Mouse (Mus musculus) gastrocnemius, postnatal 25 days (tissue): ENCODE measurements around the gene Nr3c2. TPM values are rescaled to one million over a fixed set of nuclear protein-coding genes. Genes with fewer than 3 reads are reported as not detected.
A peak's percentile ranks its signal among the peaks of the same experiment; 100 is the strongest.

Source experiments
- DNase-seq: peaks from one replicate; pipeline ENCODE4 v3.0.0; 2022
- total RNA-seq, 2 experiments: library from RNA; stranded (reverse); gene quantifications; 1 replicate in 1 of 2; 2 replicates in 1 of 2; pipeline ENCODE4 v1.2.3; 2021

Nr3c2 gene
- total RNA-seq, 2 experiments from 2014 or later, result 6.8 TPM

GRCm38 (mm10) chr8:76971761-76972404 is 72.6 kb downstream of the Nr3c2 start:
- DNase-seq, result no peak

DNA sequence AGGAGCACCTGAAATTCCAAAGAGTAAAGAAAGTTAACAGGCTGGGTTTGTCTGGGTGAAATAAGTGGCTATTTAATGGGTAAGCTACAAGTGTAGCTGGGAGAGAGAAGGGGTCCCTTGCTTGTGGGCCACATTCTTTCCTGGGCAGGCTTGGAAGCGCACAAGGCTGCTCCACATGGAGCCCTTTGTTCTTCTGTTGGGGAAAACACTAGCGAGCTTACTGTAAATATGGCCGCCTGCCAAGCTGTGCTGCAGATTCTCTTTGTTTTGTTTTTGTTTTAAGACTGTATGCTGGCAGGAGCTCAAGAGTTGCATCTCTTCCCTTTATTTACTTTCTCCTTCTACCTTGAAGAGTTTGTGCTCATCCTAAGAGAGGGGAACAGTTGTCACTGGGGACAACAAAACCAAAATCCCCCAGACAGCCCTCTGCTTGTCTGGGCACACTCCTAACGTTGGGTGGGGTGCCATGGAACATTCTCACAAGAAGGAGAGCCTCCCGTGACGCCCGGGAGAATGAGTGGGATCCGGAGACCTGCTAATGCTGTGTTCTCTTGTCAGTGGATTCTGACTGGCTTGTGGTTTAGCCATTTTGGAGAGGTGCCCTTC is 73.8 kb downstream of the Nr3c2 start:
- no peak for DNase-seq

DNA sequence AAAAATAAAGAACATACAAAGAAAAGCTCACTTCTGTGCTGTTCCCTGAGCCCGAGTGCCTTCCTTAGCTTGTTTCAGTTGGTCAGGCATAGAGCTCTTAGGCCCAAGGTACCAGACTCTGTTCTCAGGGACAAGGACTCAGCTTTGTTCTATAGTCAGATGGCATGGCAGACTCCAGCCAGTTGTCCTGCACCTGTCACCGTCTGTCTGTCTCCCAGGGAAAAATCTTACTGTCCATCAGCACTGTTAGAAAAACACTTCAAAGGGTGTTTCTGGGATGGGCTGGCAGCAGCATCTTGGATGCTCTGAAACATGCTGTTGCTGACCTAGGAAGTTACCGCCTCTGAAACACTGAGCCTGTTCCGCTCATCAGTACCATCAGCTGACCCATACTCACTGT is 78.7 kb downstream of the Nr3c2 start:
- DNase-seq, result no peak

DNA sequence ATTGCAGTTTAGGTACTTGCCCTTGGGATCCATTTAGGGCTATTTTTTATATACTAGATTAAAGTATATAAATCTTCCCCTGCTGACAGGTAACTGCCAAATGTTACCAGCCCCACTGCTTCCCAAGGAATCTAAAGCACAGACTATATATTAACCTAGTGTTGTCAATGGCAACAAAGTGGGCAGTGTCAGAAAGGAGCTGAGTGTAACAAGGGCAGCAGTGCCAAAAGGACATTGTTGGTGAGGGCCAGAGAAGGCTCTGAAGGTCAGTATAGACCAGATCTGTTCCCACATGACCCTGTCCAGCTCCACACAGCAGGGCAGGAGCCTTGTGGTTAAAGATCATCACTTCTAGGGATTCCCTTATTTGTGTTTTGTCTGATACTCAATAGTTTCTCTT is 84.8 kb downstream of the Nr3c2 start:
- DNase-seq, result no peak

- no peak for DNase-seq
Observed at GRCm38 (mm10) chr8:76984851-76985250, 85.6 kb downstream of the Nr3c2 start.

DNA sequence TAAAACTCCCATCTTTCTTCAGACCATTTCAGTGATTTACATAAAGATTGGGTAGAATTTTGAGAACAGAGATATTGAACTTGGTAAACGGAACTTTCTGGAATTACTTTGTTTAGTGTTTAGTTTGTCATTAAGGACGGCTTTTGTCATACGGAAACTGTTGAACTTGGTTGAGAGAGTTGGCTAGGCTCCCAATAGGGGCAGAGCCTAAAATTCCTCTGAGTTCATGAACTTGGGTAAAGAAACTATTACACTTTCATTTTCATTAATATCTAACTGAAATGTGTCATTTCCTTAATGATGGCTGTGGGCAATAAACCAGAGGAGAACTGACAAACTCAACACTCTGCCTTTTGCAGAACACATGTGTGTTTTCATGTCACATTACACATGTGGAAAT is 88.6 kb downstream of the Nr3c2 start:
- DNase-seq, result no peak

- no peak for DNase-seq
Observed at GRCm38 (mm10) chr8:76998276-76998675, 99.0 kb downstream of the Nr3c2 start.

- DNase-seq, result no peak
Observed at GRCm38 (mm10) chr8:77009425-77009824, 110.2 kb downstream of the Nr3c2 start.

- no peak for DNase-seq
Observed at GRCm38 (mm10) chr8:77011985-77012384, 112.7 kb downstream of the Nr3c2 start.

- DNase-seq, result no peak
Observed at GRCm38 (mm10) chr8:77012641-77013040, 113.4 kb downstream of the Nr3c2 start.

GRCm38 (mm10) chr8:77016713-77017112 is 117.5 kb downstream of the Nr3c2 start:
- DNase-seq, result no peak

DNA sequence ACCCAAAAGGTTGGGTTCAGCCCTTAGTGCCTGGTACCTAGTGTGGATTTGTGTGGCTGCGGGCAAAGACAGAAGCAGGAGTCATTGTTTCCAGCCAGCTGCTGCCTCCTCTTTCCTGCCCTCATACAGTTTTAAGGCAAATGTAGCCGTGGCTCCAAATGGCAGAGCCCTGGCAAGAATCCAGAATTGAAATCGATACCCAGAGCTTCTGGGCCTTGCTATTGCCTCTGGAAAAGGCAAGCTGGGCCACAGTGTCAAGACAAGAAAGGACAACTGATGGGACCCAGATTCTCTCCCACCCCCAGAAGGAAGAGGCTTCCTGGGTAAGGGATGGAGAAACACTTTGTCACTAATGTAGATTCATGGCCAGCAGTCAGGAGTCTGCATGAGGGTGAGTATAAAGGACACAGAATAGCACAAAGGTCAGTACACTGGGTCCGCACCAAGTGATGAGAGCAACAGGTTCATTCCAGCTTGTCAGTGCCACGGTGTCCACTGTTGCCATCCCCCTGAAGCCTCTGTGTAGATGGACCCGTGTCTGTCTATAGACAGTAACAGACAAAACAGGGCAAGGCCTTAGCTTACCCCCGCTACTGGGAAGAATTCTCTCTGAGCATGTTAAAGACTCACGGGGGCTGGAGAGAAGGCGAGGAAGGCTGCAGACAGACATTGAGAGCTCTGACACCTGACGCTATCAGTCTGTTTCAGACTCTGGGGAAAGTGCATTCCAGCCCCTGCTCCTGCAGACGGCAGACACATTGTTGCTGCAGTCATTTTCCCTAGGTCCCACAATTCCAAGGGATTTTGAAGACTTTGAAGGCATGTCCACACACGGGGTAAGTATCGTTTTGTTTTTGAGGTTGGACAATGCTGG is 124.8 kb downstream of the Nr3c2 start:
- DNase-seq, result peak; percentile 7

DNA sequence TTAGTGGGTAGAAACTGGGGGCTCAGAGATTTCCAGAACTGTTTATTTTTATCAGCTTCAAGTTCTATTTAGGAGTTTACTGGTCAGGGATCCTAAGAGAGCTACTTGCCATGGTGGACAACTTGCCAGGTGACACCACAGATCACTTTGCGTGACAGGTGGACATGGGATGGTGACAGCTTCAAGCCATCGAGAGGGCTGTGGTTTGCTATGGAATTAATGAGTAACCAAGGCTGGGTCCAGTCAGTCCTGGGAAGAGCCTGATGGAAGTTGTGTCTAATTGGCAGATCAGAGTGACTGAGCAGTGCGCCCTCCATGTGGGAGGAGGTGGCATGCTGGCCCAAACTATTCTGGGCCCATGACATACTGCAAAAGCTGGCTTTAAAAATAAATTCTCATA is 132.0 kb downstream of the Nr3c2 start:
- peak; percentile 14 for DNase-seq

GRCm38 (mm10) chr8:77033706-77034464 is 134.6 kb downstream of the Nr3c2 start:
- DNase-seq, result no peak

GRCm38 (mm10) chr8:77034465-77034829 is 135.2 kb downstream of the Nr3c2 start:
- DNase-seq, result no peak

DNA sequence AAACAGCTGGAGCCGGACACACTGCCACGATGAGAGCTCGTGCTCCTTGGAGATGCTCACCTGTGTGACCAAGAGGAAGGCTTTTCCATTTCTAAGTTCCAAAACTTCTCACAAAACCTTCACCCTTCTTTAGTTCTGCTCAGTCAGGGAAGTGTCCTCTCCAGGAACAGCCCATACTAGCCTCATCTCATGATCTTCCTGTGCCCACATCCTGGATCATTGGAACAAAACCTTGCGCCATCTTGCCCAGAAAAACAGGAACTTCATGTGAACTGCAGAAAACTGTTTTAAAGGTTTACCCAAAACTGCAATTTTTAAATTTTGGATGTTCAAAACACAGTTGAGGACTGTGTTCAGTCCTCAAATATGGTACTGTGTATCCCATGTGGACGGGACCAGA is 142.0 kb downstream of the Nr3c2 start:
- DNase-seq, result no peak

DNA sequence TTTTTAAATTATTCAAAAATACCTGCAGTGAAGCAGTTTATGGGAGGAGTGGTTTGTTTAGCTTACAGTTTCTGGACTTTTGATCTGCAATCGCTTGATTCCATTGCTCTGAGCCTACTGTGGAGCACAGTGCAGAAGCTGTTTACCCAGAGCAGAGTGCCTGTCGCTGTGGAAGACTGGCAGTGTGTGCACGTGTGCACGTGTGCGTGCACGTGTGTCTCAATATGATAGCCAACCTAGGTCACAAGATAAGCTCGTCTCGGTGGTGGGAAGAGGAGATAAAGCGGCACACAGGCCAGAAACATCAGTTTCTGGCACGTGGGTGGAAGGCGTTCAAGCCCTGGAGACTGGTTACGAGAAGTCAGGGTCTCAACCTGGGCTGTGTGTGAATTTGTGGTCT is 145.6 kb downstream of the Nr3c2 start:
- no peak for DNase-seq

DNA sequence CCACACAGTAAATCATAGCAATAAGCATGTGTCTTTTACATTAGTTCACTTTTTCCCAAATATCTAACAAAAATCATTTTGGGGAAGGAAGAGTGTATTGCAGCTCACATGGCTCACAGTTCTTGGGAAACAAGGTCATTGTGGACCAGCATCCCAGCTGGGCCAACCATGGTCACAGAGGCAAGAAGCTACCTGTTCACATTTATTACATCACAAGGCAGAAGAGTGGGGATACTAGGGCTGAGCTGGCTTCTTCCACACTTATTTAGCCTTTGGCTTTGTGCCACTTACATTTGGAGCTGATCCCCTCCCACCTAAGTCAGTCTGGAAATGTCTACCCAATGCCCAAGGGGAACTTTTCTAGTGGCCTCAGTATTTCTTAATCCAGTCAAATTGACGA is 146.5 kb downstream of the Nr3c2 start:
- no peak for DNase-seq

- no peak for DNase-seq
Observed at GRCm38 (mm10) chr8:77046217-77046616, 147.0 kb downstream of the Nr3c2 start.

GRCm38 (mm10) chr8:77046731-77047130 is 147.5 kb downstream of the Nr3c2 start:
- DNase-seq, result no peak

DNA sequence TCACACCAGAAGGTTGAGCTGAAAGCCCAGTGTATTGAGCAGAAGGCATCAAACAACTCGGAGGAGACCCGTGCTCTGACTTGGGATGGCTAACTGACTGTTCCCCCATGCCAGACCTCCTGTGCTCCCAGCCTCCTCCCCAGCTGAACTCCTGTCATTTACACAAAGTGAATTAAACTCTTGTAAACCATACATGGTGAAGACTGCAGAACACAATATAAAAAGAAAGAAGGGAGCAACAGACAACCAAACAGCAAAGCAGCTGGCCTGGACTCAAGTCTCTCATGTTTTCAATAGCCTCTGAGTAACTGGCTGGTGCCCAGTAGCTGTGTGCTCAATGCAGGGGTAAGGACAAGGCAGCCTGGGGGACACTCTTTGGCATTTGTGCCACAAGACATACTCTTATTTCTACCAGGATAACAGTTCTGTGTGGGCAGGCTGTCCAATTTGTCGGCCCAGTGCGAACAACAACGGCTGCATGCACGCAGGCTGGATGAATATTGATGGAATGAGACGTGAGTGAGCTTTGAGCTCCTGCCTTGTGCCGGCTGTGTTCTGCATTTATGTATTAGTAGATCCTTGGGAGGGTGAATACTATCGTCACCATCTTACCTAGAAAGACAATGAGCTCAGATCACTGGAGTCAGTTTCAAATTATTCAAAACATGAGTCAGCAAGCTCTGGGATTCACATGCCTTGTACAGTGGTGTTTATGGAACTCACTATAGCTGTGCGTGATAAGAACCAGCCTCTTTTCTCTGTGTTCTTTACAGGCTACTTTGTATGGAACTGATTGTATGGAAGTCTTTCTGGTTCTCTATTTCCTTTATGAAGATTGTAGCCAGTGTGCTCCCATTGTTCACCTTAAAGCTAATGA is 152.4 kb downstream of the Nr3c2 start:
- DNase-seq, result no peak
